11 mouse cellular contexts compared by ENCODE assay signal in the genomic region with DNA sequence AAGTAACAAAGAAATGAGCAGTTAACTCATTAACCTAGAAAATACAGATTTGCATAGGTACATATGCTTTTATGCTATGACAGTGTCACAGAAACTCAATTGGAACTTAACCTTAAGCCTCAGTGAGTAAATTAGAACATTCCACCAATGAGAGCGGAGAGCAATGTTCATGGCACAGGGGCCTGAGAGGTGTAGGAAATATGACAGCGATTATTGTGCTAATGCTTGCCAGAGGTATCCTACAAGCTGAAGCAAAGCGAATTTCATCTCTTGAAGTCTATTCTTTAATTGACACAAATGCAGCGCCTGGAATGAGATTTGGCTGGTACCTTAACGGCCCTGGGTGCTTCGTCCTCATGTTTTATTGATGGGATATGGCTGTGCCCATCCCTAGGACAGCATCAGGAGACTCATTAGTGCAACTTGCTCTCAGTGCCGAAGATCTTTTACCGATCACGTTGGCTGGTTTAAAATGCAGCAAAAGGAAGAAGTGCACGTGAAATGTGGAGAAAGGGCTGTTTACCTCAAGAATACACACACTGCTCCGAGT.
"Had no signal": no experiment of that assay in that cellular context is flagged by ENCODE, and none has a peak within 500 bp of the region (broad histone marks: within the 10 kb centered on the region; RNA-seq: fewer than 3 reads in every experiment).

No protein-coding gene starts in this region.

- H3K27ac ChIP-seq: limb, embryonic 13.5 days; liver, embryonic 14.5 days; stomach, postnatal 0 days had no signal

- H3K4me2 ChIP-seq: limb, embryonic 13.5 days had no signal

- ATAC-seq: intestine, postnatal 0 days had no signal

- H3K9me3 ChIP-seq: limb, embryonic 13.5 days had no signal

- H3K27me3 ChIP-seq: limb, embryonic 13.5 days had no signal

- DNase-seq: kidney, adult 8-10 months; kidney, postnatal 36 days; layer of hippocampus, adult 9-11 months; left cerebral cortex, postnatal 4 days; lung, adult 18-20 months; right cerebral cortex, adult 18-20 months; thymus, postnatal 4 days had no signal

- H3K4me1 ChIP-seq: limb, embryonic 13.5 days had no signal

- H3K9ac ChIP-seq: limb, embryonic 13.5 days; liver, embryonic 14.5 days had no signal

- H3K36me3 ChIP-seq: limb, embryonic 13.5 days had no signal

- H3K4me3 ChIP-seq: limb, embryonic 13.5 days had no signal
